Mouse (Mus musculus) heart, postnatal 25 days (tissue): ENCODE results near the gene Zdhhc15. TPM values are rescaled to one million over a fixed set of nuclear protein-coding genes. Genes with fewer than 3 reads are reported as not detected.
"Not testable (repeated sequence)": the region's sequence is repeated elsewhere in the genome, so short reads cannot be mapped to it uniquely, and the experiment has no call there.

Experiments
- DNase-seq: peaks from one replicate; pipeline ENCODE4 v3.0.0; 2022; ENCODE audit warnings: low spot score
- intact Hi-C: fragments of 180-260 bp; cut with DNase I; formaldehyde crosslinking; loops from one replicate; pipeline ENCODE4 v1.15.1; 2025
- total RNA-seq, 2 experiments: library from RNA; stranded (reverse); gene quantifications; 2 replicates each; pipeline ENCODE4 v1.2.3; 2021

Gene Zdhhc15
- under 1 TPM; 0.67 to 0.78 TPM for total RNA-seq

GRCm38 (mm10) chrX:104670757-104671549, at the start of gene Zdhhc15:
TSS of gene Zdhhc15 (minus strand) at chrX:104671064.
- intact Hi-C loops = no loop called here
- peak; percentile 18 for DNase-seq

- intact Hi-C loops = no loop called here
These were observed 37.1 kb upstream of the Zdhhc15 start for GRCm38 (mm10) chrX:104707935-104708334.

DNA sequence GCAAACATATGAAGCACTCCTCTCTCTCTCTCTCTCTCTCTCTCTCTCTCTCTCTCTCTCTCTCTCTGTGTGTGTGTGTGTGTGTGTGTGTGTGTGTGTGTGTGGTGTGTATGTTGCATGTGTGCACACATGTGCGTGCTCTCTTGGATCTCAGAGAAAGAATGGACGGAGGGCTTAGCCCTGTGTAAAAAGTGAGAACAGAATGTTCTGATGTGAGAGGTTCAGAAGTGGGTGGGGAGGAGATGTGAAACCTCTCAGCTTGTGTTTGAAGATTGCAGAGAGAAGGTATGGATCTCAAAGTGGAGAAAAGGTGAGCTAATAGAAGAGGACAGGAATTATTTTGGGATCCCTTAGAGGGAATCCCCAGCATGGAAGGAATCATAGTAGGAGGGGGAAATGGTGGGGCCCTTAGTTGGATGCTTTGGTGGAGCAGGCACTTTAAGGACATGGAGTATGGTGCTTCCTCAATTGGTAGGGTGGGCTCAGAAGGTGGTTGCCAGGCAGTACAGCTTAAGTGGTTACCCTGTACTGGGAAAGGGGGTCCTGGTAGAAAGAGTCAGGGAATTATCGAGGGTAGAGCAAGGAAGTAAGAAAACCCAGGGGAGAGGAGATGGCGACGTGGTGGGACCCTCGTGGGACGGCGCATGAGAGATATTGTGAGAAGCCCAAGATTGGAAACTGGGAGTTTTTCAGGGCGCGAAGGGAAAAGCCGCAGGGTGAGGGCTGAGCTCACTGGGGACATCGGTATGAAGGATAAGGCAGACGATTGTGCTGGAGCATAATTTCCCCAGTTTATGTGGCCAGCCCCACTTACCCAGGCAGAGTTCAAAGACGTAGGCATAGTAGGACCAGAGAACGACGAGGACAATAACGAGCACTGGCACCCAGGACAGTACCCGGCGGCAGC, 761 bp downstream of the Zdhhc15 start:
- intact Hi-C loops = no loop called here
- DNase-seq = no peak

More at GRCm38 (mm10) chrX:104707935-104708334, 37.1 kb upstream of the Zdhhc15 start:
- DNase-seq = no peak

DNA sequence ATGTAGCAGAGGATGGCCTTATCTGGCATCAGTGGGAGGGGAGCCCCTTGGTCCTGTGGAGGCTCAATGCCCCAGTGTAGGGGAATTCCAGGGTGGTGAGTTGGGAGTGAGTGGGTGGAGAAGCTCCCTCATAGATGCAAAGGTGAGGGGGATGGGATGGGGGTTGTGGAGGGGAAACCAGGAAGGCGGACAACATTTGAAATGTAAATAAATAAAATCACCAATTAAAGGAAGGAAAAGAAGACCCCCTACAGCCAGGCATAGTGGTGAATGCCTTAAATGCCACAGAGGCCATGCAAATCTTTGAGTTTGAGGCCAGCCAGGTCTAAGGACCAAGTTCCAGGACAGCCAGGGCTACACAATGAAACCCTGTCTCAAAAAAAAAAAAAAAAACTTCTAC, 13.9 kb downstream of the Zdhhc15 start:
- intact Hi-C loops = no loop called here
- no peak for DNase-seq

- DNase-seq = no peak
- intact Hi-C loops = no loop called here
These were observed 58.3 kb downstream of the Zdhhc15 start for GRCm38 (mm10) chrX:104612531-104612930.

GRCm38 (mm10) chrX:104603738-104604430, 67.0 kb downstream of the Zdhhc15 start:
- DNase-seq, intact Hi-C loops: not testable (repeated sequence)

GRCm38 (mm10) chrX:104602168-104602859, 68.5 kb downstream of the Zdhhc15 start:
- intact Hi-C loops, DNase-seq: not testable (repeated sequence)

DNA sequence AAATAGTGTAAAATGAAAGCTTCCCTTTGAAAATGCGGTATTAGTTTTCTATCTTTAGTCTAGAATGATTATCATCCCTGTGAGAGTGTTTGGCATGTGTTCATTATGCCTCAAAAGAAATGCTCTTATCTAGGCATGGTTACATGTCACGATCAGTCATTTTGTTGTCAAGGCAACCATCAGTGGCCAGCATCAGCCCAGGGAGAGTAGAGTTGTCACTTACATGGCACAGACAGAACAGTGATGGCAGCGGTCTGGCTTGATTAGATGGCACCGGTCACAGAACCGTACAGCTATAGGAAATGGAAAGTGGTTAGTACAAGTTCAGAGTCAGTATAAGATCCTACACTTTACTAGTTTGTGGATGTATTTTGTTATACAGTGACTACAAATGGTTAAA, 96.9 kb downstream of the Zdhhc15 start:
- intact Hi-C loops = no loop called here
- no peak for DNase-seq

DNA sequence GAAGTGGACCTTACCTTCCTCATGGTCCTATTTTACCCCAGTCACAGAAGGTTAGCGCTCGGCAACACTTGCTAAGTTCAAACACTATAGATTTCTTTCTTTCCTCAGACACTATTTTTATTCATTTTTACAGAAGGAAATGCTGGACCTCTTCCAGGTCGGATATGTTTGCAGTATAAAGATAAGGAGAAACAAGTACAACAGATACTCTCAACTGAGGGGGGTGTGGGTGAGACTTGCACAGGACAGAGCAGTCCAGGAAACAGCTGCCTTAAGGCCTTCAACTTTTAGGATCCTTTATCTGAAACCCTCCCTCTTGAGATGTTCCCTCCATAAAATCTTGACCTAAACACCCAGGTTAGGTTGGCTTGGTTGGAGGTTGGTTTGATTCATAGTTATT, 103.4 kb downstream of the Zdhhc15 start:
- intact Hi-C loops = no loop called here
- no peak for DNase-seq

DNA sequence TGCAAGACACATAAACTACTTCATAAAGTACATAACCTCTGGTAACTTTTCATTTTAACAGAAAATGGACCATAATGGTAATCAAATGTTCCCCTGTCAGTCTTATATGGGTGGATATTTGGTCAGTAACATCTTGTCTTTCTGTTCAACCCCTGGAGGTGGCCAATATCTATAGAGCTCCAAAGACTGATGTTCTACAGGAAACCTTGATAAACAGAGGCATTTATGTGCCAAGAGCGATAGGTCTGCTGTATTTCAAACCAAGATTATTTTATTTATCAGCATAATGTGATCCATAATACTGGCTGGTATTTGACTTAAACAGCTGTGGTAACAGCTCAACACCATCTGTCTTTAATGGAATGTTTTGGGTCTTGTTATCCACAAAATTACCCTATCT, 125.6 kb downstream of the Zdhhc15 start:
- intact Hi-C loops = no loop called here
- no peak for DNase-seq

DNA sequence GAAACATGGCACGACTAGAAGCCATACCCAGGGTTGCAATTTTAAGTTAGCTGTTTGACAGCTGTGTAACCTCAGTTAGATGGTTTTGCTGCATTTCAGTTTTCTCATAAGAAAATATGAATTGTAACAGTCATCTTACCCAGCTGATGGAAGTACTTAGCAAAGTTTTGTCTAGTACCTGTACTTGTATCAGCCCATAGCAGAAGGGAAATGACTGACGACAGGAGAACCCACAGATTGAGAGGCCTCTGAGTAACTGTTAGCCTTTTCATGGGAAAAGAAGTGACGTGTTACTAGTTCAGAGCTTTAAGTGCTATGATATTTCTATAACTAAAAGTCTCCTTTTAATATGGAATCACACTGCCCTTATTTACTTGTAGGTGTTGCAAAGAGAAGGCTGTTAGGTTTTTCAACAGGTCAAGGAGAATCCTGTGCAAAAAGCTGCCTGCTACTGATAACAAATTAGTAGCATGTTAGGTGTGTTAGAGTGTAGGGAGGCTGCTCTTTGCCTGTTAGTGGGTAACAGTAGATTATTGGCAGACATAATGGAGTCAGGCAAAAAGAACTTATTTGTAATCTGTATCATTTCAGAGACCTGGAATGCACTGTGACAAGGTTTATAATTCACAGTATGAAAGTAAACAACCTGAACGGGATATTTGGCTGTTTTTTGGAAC, 126.8 kb downstream of the Zdhhc15 start:
- no peak for DNase-seq
- intact Hi-C loops = no loop called here

DNA sequence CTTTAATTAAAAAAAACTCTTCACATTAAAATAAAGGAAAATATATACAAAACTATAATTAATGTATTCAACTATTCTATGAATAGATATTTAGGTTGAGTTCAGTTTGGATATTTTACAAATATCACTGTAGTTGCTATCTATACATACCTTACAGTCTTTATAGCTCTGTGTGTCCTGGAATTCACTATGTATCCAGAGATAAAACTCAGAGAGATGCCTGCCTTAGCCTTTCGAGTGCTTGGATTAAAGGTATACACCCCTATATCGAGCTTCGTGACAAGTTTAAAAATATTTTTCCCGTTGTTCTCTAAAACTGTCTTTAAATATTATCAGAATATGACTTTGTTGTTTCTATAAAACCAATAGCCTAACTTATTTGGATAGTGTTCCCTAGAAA, 128.2 kb downstream of the Zdhhc15 start:
- intact Hi-C loops = no loop called here
- no peak for DNase-seq

DNA sequence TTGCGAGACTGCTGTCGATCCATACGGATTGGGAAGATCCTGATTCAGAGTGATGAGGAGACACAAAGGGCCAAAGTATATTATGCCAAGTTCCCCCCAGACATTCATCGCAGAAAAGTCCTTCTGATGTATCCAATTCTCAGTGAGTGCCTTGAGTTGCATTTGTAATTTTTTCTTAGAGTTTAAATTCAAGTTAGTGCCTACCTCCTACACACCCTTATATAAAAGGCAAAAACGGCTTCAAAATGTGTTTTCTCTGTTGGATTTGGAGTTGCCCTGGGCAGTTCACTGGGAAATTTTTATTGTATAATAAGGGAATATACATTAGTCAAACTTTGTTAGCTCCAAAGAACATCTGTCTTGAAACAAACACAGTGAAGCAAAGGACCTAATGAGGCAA, 169.1 kb downstream of the Zdhhc15 start:
- intact Hi-C loops = no loop called here
- no peak for DNase-seq

- DNase-seq = no peak
- intact Hi-C loops = loop anchor here (10.0 kb wide), 1 partner anchor 175 kb away; no protein-coding TSS in a partner anchor
These were observed 181.1 kb downstream of the Zdhhc15 start for GRCm38 (mm10) chrX:104489626-104490355.

DNA sequence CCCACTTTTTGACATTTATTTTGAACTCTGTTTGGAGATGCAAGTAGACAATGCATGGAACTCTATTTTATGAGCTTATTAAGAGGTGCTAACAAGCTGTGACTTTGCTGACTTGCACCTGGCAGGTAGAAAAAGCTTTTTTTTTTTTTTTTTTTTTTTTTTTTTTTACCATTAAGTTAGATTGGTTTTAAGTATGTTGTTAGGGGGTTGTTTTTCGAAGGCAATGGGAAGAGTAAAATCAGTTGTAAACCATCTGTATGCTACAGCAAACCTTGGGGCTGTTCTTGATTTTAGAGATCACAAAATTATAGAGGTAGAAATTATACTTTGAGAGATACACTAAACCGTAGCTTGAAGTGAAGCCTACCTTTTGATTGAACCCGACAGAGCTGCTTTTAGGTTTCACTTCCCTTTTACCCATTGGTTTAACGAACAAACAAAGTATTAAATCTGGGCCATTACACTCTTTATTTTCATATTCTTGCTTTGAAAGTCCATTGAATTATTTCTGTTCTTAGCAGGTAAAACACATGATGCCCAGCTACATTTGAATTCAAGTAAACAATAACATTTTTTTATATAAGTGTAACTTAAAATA, 181.9 kb downstream of the Zdhhc15 start:
- intact Hi-C loops = loop anchor here (10.0 kb wide), 1 partner anchor 174 kb away; no protein-coding TSS in a partner anchor
- no peak for DNase-seq

DNA sequence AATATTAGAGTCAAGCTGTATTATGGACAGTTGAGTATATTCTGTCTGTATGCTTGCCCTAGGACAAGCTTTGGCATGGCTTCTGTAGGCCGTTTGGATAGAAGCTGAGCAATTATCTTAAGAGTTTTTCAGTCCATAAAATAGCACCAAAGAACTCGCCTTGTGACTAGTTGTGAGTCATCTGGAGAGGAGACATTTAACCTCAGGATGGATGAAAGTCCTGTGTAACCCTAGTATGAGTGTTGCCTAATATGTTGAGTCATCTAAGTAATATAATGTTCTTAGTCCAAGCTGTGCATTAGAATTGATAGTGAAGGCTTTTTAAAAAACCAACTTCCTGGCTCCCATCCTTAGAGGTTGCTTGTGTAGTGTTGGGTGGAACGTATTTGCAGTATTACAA, 182.8 kb downstream of the Zdhhc15 start:
- intact Hi-C loops = loop anchor here (10.0 kb wide), 1 partner anchor 173 kb away; no protein-coding TSS in a partner anchor
- DNase-seq = no peak
